Mouse (Mus musculus) heart, embryonic 12.5 days (tissue): ENCODE results near the gene Smyd3. TPM values are rescaled to one million over a fixed set of nuclear protein-coding genes. Genes with fewer than 3 reads are reported as not detected.
A peak's percentile ranks its signal among the peaks of the same experiment; 100 is the strongest.

Experiments
- ATAC-seq: fragments of 200-750 bp; cut with Nextera tagmentation; 2 replicates; pipeline ENCODE4 v1.8.0; 2017; ENCODE audit warnings: moderate TSS enrichment, moderate library complexity; ENCODE audit not compliant: insufficient number of reproducible peaks, low FRiP score
- H3K27ac ChIP-seq: fragments of 300-500 bp; sonication (generic); 2 replicates; pipeline ENCODE4 v1.5.1; 2016; ENCODE audit warnings: mild to moderate bottlenecking, moderate library complexity; ENCODE audit not compliant: poor library complexity, severe bottlenecking
- H3K27me3 ChIP-seq: fragments of 300-500 bp; sonication (generic); replicated peaks from 2 replicates; pipeline ENCODE4 v1.6.1; 2016; ENCODE audit warnings: mild to moderate bottlenecking, moderate library complexity
- H3K36me3 ChIP-seq: fragments of 300-500 bp; sonication (generic); 2 replicates; pipeline ENCODE4 v1.6.1; 2016; ENCODE audit warnings: mild to moderate bottlenecking, moderate library complexity
- H3K4me1 ChIP-seq: fragments of 300-500 bp; sonication (generic); replicated peaks from 2 replicates; pipeline ENCODE4 v1.6.1; 2016; ENCODE audit warnings: mild to moderate bottlenecking
- H3K4me2 ChIP-seq: fragments of 300-500 bp; sonication (generic); 2 replicates; pipeline ENCODE4 v1.6.1; 2016; ENCODE audit warnings: mild to moderate bottlenecking, moderate library complexity
- H3K4me3 ChIP-seq: fragments of 300-500 bp; sonication (generic); 2 replicates; pipeline ENCODE4 v1.5.1; 2016; ENCODE audit warnings: mild to moderate bottlenecking
- H3K9ac ChIP-seq: fragments of 300-500 bp; sonication (generic); 2 replicates; pipeline ENCODE4 v1.6.1; 2016; ENCODE audit warnings: mild to moderate bottlenecking, moderate library complexity
- H3K9me3 ChIP-seq: fragments of 300-500 bp; sonication (generic); replicated peaks from 2 replicates; pipeline ENCODE4 v1.6.1; 2016; ENCODE audit warnings: mild to moderate bottlenecking, moderate library complexity
- WGBS: fragments of 180-500 bp; shearing (Covaris S2); methylation state at CpG from one replicate; pipeline ENCODE4 v1.1.7; 2016; 5-methylcytosine and 5-hydroxymethylcytosine counted together
- polyA plus RNA-seq: library from polyadenylated mRNA; unstranded; fragments of >200 nt; fragmentation: Nextera tagmentation; extraction: Ambion mirVana; gene quantifications from 2 replicates; pipeline ENCODE4 v1.2.1, GENCODE M21; 2016

Gene Smyd3
- polyA plus RNA-seq, 1 experiment from 2014 or later, result 12.2 TPM

DNA sequence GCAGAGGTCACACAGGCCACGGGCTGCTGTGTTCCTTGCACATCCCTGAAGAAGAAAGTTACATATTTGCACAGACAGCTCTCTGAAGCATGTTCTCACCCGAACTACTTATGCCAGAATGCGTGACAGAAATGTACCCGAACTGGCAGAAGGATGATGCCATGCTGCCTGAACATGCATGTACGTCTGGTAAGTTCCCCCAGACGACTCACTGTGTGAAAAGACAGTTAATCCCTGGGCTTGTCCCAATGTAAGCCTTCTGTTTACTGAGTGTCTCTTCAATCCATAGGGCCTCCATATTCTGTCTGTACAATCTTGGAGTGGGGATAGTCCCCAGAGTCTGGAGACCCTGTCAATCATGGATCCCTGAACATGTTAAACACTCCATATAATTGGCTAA is 231.1 kb downstream of the Smyd3 start:
- no peaks in the 10 kb centered on the region for H3K36me3 ChIP-seq
- peaks cover 18% of the 10 kb centered on the region for H3K4me1 ChIP-seq
- no peak overlapping the region for H3K4me3 ChIP-seq
- H3K27ac ChIP-seq, result no peak overlapping the region
- H3K4me2 ChIP-seq, result no peak overlapping the region
- no peaks in the 10 kb centered on the region for H3K27me3 ChIP-seq
- peaks cover 10% of the 10 kb centered on the region; the same call in 1 of the 2 replicates for H3K9me3 ChIP-seq
- no peak overlapping the region for H3K9ac ChIP-seq
- 87% methylated on average over 6 of the region's 6 CpGs for WGBS
- no peak for ATAC-seq

DNA sequence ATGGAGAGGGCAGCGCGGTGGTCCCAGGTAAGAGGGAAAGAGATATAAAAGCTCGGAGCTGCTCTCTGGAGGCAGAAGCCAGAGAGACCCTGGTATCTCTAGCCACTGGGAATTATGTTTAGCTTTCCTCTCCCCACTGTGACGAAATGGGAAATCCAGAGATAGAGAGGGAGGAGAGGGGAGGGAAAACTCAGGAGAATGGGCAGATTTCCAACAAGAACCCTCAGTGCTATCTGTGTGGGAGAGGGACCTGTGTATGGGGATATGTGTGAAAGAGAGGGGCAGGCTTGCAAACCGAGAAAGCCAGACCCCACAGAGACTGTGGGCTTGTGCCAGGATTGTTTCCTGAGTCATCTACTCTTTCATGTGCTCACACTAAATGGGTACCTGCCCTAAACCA is 235.0 kb downstream of the Smyd3 start:
- H3K9ac ChIP-seq, result no peak overlapping the region
- peak overlapping the region; percentile 49; the same call in 1 of the 2 replicates for H3K27ac ChIP-seq
- ATAC-seq, result peak; percentile 69
- H3K4me1 ChIP-seq, result peaks cover 27% of the 10 kb centered on the region
- no peaks in the 10 kb centered on the region for H3K36me3 ChIP-seq
- H3K9me3 ChIP-seq, result peaks cover 3% of the 10 kb centered on the region; the same call in 1 of the 2 replicates
- H3K4me3 ChIP-seq, result no peak overlapping the region
- 40% methylated on average over 5 of the region's 5 CpGs for WGBS
- H3K27me3 ChIP-seq, result no peaks in the 10 kb centered on the region
- no peak overlapping the region for H3K4me2 ChIP-seq

DNA sequence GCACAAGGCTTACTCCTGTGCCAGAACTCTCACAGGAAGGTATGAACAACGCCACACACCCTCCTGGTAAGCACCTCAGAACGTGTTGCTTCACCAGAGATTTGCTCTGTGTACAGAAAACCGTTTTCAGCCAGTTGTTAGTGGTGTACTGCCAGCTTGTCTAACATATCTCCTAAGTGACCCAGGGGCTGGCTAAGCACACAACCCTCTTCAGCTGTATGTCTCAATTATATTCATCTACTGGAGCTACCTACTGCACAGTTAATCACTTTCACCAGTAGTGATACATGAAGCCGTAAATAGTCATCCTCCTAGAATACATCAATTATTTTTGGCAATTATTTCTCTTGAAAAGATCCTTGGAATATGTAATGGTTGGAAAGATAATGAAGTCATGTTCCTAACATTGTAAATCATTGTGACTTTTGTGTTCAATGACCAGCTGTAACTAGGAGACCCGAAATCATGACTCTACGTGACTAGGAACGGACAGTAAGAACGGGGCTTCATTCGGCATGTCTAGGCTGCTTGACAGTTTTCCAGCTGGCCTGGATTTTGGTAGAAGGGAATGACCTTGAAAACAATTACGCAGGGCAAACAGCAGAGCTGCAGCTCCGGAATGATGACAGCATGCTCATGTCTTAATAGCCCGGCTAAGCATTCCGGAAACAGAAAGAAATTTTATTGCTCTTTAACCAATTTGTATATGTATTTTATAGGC is 236.3 kb downstream of the Smyd3 start:
- Histone ChIP-seq H3K9me3 (peaks cover 3% of the 10 kb centered on the region; the same call in 1 of the 2 replicates), H3K27ac (peak overlapping the region; percentile 36; the same call in 1 of the 2 replicates), H3K4me3 (no peak overlapping the region), H3K36me3 (no peaks in the 10 kb centered on the region), H3K27me3 (no peaks in the 10 kb centered on the region), H3K4me1 (peaks cover 27% of the 10 kb centered on the region), H3K4me2 (no peak overlapping the region), H3K9ac (no peak overlapping the region)
- 49% methylated on average over 13 of the region's 13 CpGs for WGBS
- ATAC-seq, result no peak

DNA sequence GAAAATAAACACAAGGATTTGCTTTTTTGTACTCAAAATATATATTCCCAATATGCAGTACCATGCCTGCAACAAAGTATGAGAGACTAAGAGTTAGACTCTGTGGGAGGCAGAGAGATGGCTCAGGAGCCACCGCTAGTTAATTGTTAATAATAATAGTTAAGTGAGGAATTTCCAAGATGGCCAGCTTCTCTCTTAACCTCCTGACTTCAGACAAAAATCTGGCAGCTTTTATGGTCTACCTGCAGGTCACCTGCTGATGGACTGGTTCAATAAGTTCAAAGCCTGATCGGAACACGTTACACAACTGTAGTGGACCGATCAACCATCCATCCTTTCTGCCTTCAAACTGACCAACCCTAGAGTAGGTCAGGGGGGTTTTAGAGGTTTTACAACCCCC is 238.7 kb downstream of the Smyd3 start:
- ATAC-seq, result no peak

DNA sequence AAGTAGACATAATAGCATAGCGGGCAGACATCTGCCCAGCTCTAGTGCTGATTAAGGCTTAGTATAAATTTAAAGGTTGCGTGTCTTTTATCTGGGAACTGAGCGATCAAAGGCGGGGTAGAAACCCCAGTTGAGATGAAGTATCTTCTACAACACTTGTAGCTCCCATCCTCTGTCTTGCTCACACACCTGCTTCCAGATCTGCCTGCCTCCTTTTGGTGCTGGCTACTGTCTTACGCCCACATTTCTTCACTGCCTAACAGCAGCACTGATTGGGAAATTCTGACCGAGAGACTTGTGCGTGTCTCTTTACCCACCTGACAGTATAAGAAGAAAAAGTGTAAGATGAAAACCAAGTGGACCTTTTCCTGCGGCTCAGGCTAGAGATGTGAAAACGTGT is 240.5 kb downstream of the Smyd3 start:
- ATAC-seq, result no peak
- Histone ChIP-seq H3K4me2 (no peak overlapping the region), H3K27ac (no peak overlapping the region), H3K27me3 (no peaks in the 10 kb centered on the region), H3K4me3 (no peak overlapping the region), H3K4me1 (peaks cover 14% of the 10 kb centered on the region), H3K9ac (no peak overlapping the region), H3K9me3 (no peaks in the 10 kb centered on the region), H3K36me3 (no peaks in the 10 kb centered on the region)
- WGBS, result 86% methylated on average over 9 of the region's 9 CpGs

More for the DNA sequence above, 238.7 kb downstream of the Smyd3 start:
- Histone ChIP-seq H3K4me2 (no peak overlapping the region), H3K4me3 (no peak overlapping the region), H3K27me3 (no peaks in the 10 kb centered on the region), H3K4me1 (peaks cover 27% of the 10 kb centered on the region), H3K27ac (no peak overlapping the region), H3K36me3 (no peaks in the 10 kb centered on the region), H3K9me3 (no peaks in the 10 kb centered on the region), H3K9ac (no peak overlapping the region)
- WGBS, result 97% methylated on average over 4 of the region's 4 CpGs

DNA sequence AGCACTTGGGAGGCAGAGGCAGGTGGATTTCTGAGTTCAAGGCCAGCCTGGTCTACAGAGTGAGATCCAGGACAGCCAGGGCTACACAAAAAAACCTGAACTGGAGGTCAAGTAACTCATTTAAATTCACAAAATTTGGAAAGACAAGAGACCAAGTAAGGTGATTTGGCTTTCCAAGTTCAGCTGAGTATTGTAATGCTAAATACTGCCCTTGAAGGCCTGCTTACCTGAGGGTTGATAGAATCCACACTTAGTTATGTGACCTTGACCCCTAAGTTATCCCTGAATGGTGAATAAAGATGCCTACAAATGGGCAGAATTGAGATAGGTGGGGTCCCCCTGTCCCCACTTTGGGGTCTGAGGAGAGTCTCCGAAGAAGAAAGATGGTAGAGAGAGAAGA is 241.0 kb downstream of the Smyd3 start:
- no peak overlapping the region for H3K9ac ChIP-seq
- 85% methylated on average over 1 of the region's 1 CpGs for WGBS
- peaks cover 12% of the 10 kb centered on the region for H3K4me1 ChIP-seq
- no peak overlapping the region for H3K4me2 ChIP-seq
- ATAC-seq, result no peak
- H3K27me3 ChIP-seq, result no peaks in the 10 kb centered on the region
- no peaks in the 10 kb centered on the region for H3K36me3 ChIP-seq
- H3K9me3 ChIP-seq, result no peaks in the 10 kb centered on the region
- H3K27ac ChIP-seq, result no peak overlapping the region
- no peak overlapping the region for H3K4me3 ChIP-seq

DNA sequence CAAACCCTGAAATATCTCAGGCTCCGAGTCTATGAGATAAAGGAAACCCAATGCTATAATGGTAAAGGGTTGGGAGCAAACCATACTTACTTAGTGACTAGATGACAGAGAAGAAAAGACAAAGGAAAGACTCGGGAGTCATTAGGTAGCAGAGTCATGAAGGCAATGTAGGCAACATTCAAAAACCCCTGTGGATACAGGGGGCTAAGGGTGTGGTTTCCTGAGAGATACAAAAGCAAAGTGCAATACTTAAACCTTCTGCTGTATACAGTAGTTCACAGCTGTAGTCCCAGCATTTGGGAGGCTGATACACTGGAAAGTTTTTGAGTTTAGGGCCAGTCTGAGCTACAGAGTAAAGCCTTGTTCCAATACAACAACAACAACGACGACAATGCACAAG is 244.9 kb downstream of the Smyd3 start:
- WGBS, result 77% methylated on average over 4 of the region's 4 CpGs
- no peak for ATAC-seq

DNA sequence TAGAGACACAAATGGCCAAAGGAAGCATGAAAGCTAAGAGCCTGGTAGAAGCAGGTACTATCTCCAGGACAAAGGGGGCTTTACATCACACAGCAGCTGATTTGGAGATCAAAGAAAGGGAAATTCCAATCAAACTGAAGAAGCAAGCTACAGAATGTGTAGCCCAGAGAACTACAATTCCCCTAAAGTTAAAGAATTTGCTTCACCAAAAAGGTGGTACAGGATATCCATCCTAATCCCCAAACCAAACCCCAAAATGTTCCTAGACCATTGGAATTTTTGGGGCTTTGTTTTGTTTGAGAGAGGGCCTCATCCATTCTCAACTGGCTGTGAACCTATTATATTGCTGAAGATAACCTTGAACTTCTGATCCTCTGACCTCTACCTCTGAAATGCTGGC is 245.5 kb downstream of the Smyd3 start:
- H3K27ac ChIP-seq, result no peak overlapping the region
- H3K27me3 ChIP-seq, result no peaks in the 10 kb centered on the region
- H3K4me3 ChIP-seq, result no peak overlapping the region
- no peak for ATAC-seq
- H3K4me1 ChIP-seq, result no peaks in the 10 kb centered on the region; the same call in 1 of the 2 replicates
- no peak overlapping the region for H3K9ac ChIP-seq
- peaks cover 17% of the 10 kb centered on the region for H3K9me3 ChIP-seq
- H3K36me3 ChIP-seq, result peaks cover 8% of the 10 kb centered on the region; the same call in 1 of the 2 replicates
- no peak overlapping the region for H3K4me2 ChIP-seq

More for the DNA sequence above, 244.9 kb downstream of the Smyd3 start:
- H3K9ac ChIP-seq, result no peak overlapping the region
- no peaks in the 10 kb centered on the region for H3K27me3 ChIP-seq
- no peaks in the 10 kb centered on the region; the same call in 1 of the 2 replicates for H3K4me1 ChIP-seq
- H3K36me3 ChIP-seq, result peaks cover 8% of the 10 kb centered on the region; the same call in 1 of the 2 replicates
- H3K9me3 ChIP-seq, result peaks cover 11% of the 10 kb centered on the region
- H3K27ac ChIP-seq, result no peak overlapping the region
- no peak overlapping the region for H3K4me2 ChIP-seq
- H3K4me3 ChIP-seq, result no peak overlapping the region

DNA sequence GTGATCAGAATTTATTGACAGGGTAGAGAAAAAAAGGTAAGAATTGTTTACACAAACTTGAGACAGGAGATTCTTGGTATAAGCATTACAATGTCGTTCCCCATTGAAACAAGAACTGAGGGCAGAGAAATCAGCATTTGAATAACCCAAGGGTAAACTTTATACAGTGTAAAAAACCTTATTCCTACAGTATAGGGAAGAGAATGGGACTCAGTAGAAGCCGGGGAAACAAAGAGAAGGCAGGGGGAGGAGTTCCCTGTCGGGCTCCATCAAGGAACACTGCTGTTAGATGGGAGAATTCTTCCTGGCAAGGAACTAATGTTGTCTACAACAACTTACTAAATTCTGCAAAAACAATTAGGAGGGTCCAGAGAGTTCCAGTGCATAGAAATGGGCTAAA is 250.9 kb downstream of the Smyd3 start:
- Histone ChIP-seq H3K36me3 (peaks cover 8% of the 10 kb centered on the region; the same call in 1 of the 2 replicates), H3K4me1 (no peaks in the 10 kb centered on the region), H3K27ac (no peak overlapping the region), H3K9me3 (peaks cover 19% of the 10 kb centered on the region), H3K9ac (no peak overlapping the region), H3K27me3 (no peaks in the 10 kb centered on the region), H3K4me2 (no peak overlapping the region), H3K4me3 (no peak overlapping the region)
- ATAC-seq, result no peak
- 76% methylated on average over 3 of the region's 3 CpGs for WGBS

DNA sequence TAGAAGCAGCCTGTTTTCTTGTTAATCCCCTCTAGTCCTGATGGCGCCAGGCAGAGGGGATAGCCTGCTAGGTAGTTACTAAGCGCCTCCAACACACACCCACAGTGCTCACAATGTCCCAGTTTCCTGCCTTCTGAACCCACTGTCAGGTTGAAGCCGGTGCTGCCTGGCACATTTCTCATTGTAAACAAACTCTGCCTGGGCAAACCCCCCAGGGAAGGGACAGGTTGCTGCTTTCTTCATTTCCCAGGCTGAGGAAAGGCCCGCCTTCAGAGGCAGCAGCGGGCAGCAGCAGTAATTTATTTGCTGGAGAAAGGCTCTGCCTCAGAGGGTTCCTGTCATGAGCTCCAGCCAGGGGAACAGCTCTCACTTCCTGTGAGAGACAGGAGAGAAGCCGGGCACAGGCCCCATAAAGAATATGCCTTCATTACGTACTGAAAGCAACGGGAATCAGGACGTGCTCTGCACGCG is 256.3 kb downstream of the Smyd3 start:
- no peak for ATAC-seq
- H3K9ac ChIP-seq, result no peak overlapping the region
- H3K27ac ChIP-seq, result no peak overlapping the region
- no peak overlapping the region for H3K4me2 ChIP-seq
- WGBS, result 54% methylated on average over 11 of the region's 11 CpGs
- H3K27me3 ChIP-seq, result no peaks in the 10 kb centered on the region
- no peak overlapping the region for H3K4me3 ChIP-seq
- 0 out of 2 replicates have a peak, but pooled peaks cover 3% of the 10 kb centered on the region for H3K9me3 ChIP-seq
- H3K36me3 ChIP-seq, result no peaks in the 10 kb centered on the region
- H3K4me1 ChIP-seq, result peaks cover 5% of the 10 kb centered on the region; the same call in 1 of the 2 replicates

DNA sequence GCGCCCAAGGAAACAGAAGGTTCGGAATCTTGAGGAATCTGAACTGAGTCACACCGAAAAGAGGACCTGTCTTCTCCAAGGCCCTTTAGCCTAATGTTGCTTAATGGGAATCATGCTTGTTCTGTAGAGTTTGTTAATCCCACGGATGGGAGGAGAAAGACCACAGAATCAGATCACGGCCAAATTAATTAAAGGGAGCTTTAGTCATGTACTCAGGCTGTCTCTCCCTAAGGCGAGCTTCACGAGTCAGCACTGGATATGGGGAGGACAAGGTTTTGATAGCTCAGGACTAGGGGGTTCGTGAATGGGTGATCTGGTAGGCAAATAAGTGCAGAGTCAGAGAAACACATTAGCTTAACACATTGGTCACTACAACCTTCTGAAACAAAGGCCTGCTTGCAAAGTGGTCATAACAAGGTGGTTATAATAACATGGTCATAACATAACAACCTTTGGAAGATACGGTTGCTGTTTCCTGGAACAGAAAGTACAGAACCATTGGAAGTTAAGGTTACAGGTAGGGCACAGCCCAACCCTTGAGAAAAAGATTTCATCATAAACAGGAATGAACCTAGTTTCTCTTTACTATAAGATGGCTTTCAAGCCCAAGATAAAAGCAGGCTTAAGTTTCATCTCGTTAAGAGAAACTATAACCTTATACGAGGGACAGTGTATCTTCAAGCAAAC is 261.9 kb downstream of the Smyd3 start:
- Histone ChIP-seq H3K9me3 (0 out of 2 replicates have a peak, but pooled peaks cover 3% of the 10 kb centered on the region), H3K9ac (no peak overlapping the region), H3K4me2 (no peak overlapping the region), H3K27ac (no peak overlapping the region), H3K4me3 (no peak overlapping the region), H3K27me3 (no peaks in the 10 kb centered on the region), H3K36me3 (no peaks in the 10 kb centered on the region), H3K4me1 (no peaks in the 10 kb centered on the region)
- WGBS, result 84% methylated on average over 11 of the region's 11 CpGs
- ATAC-seq, result no peak
